Mouse (Mus musculus): ENCODE data around the gene Ccdc38.

- no peak for TF ChIP-seq CTCF (IDR thresholded peaks at IDR 0.05; ENCODE audit: extremely low read depth, insufficient read depth, insufficient read length, insufficient replicate concordance)
- no peak for TF ChIP-seq POLR2A (IDR thresholded peaks at IDR 0.05; ENCODE audit: low read depth, low read length)
These were observed 15.1 kb upstream of the Ccdc38 start for GRCm38 (mm10) chr10:93525329-93525728.
